Mouse (Mus musculus): ENCODE results near the gene Rab2b.
A peak's percentile ranks its signal among the peaks of the same experiment; 100 is the strongest.

Rab2b gene

DNA sequence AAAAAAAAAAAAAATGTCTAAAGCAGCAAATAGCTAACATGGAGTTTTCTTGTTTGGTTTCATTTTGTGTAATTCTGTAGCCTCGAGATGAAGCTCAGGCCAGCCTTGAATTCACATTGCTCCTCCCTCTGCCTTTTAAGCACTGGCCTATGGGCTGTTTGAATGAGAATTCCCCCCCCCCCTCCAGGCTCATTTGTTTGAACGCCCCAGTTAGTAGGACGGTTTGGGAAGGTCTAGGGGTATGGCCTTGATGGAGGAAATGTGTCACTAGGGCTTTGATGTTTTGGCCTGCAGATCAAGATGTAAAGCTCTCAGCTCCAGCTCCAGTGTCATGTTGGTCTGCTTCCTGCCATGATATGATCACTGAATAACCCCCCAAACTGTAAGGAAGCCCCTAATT lies 6.6 kb downstream of the Rab2b start:
- no peak for DNase-seq

- DNase-seq = peak; percentile 100
These were observed 21.7 kb downstream of the Rab2b start, which contains the start of gene Chd8 for GRCm38 (mm10) chr14:52257484-52258213. Gene Chd8 (minus strand): TSS chr14:52257780.

GRCm38 (mm10) chr14:52256311-52257175 lies 22.8 kb downstream of the Rab2b start:
- peak; percentile 32 for DNase-seq

- no peak for DNase-seq
These were observed 33.2 kb downstream of the Rab2b start for GRCm38 (mm10) chr14:52246129-52246528.

GRCm38 (mm10) chr14:52244690-52245042 lies 34.7 kb downstream of the Rab2b start:
- DNase-seq = no peak

- peak; percentile 99 for DNase-seq
These were observed 35.2 kb downstream of the Rab2b start for GRCm38 (mm10) chr14:52244041-52244689.

GRCm38 (mm10) chr14:52236216-52236615 lies 43.1 kb downstream of the Rab2b start:
- DNase-seq = no peak

DNA sequence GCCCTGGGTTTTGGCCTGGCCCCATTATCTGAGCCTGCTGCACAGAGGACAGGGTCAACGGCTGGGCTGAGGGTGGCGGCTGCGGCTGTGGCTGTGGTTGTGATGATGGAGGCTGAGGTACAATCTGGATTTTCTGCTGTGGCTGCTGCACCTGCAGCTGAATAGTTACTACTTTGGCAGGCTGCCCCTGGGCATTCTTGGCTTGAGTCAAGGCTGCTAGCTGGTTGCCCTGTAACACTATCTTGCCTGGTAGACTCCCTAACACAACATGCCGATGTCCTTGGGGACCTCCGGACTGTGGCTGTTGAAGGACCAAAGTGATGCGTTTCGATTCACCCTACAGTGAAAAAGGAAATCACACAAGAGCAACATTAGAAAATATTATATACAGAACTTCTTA lies 44.2 kb downstream of the Rab2b start:
- no peak for DNase-seq

- DNase-seq = no peak
These were observed 47.1 kb downstream of the Rab2b start for GRCm38 (mm10) chr14:52232249-52232648.

DNA sequence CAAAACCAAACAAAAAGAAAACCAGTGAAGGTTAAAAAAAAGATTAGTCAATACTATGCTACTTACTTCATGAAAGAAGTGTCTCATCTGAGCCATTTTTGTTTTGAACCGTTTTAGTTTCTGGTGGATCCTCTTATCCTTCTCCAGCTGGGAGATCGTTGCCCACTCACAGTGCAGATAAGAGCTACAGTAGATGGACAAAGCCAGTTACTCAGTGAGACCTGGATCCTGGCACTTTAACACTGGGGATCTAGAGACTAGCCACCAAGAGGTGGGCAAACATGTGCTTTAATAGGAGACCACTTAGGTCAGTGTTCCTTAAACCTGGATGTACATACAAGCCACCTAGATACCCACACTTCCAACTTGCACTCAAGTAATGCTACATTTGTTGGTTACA lies 53.4 kb downstream of the Rab2b start:
- no peak for DNase-seq

GRCm38 (mm10) chr14:52217261-52217660 lies 62.1 kb downstream of the Rab2b start:
- DNase-seq = no peak

Measured in thymus, postnatal 4 days (tissue).